Mouse (Mus musculus): ENCODE results near the gene Cd3eap. TPM values are rescaled to one million over a fixed set of nuclear protein-coding genes. Genes with fewer than 3 reads are reported as not detected.
A peak's percentile ranks its signal among the peaks of the same experiment; 100 is the strongest.

The Cd3eap gene
- polyA plus RNA-seq, 1 experiment from 2014 or later = 28.0 TPM

GRCm38 (mm10) chr7:19327782-19328181 is 31.5 kb downstream of the Cd3eap start:
- peak overlapping the region; percentile 54; the same call in 1 of the 2 replicates for H3K4me2 ChIP-seq (replicated peaks)
- 0 out of 2 replicates have a peak, but pooled peaks cover 5% of the 10 kb centered on the region for H3K27me3 ChIP-seq
- no peak overlapping the region for H3K27ac ChIP-seq
- H3K9me3 ChIP-seq = no peaks in the 10 kb centered on the region
- peaks cover 16% of the 10 kb centered on the region for H3K4me1 ChIP-seq
- 74% methylated on average over 5 of the region's 5 CpGs for WGBS
- ATAC-seq (ENCODE audit: insufficient number of reproducible peaks, insufficient read depth, low FRiP score, low TSS enrichment) = no peak
- no peak overlapping the region for H3K4me3 ChIP-seq
- H3K9ac ChIP-seq = 0 out of 2 replicates have a peak overlapping the region, but pooled peaks have one; percentile 32
- H3K36me3 ChIP-seq = no peaks in the 10 kb centered on the region

- H3K27ac ChIP-seq = no peak overlapping the region
- peaks cover 16% of the 10 kb centered on the region for H3K4me1 ChIP-seq
- 0 out of 2 replicates have a peak, but pooled peaks cover 10% of the 10 kb centered on the region for H3K27me3 ChIP-seq
- under 1% methylated on average over 22 of the region's 22 CpGs for WGBS
- H3K4me2 ChIP-seq (replicated peaks) = peak overlapping the region; percentile 54
- no peaks in the 10 kb centered on the region for H3K9me3 ChIP-seq
- no peaks in the 10 kb centered on the region for H3K36me3 ChIP-seq
- no peak for ATAC-seq (ENCODE audit: insufficient number of reproducible peaks, insufficient read depth, low FRiP score, low TSS enrichment)
- H3K4me3 ChIP-seq = peak overlapping the region; percentile 33
- 0 out of 2 replicates have a peak overlapping the region, but pooled peaks have one; percentile 32 for H3K9ac ChIP-seq
Observed at GRCm38 (mm10) chr7:19327128-19327527, 32.2 kb downstream of the Cd3eap start.

GRCm38 (mm10) chr7:19326359-19326758 is 32.9 kb downstream of the Cd3eap start:
- H3K9me3 ChIP-seq = no peaks in the 10 kb centered on the region
- H3K27me3 ChIP-seq = peaks cover 14% of the 10 kb centered on the region; the same call in 1 of the 2 replicates
- H3K9ac ChIP-seq = no peak overlapping the region
- no peak overlapping the region for H3K27ac ChIP-seq
- peak overlapping the region; percentile 54 for H3K4me2 ChIP-seq (replicated peaks)
- H3K4me3 ChIP-seq = peak overlapping the region; percentile 33
- WGBS = 2% methylated on average over 20 of the region's 20 CpGs
- H3K4me1 ChIP-seq = peaks cover 16% of the 10 kb centered on the region
- H3K36me3 ChIP-seq = no peaks in the 10 kb centered on the region
- peak; percentile 54; the same call in 1 of the 2 replicates for ATAC-seq (ENCODE audit: insufficient number of reproducible peaks, insufficient read depth, low FRiP score, low TSS enrichment)

- Histone ChIP-seq H3K27ac (no peak overlapping the region), H3K9me3 (no peaks in the 10 kb centered on the region), H3K4me1 (peaks cover 20% of the 10 kb centered on the region), H3K4me3 (no peak overlapping the region), H3K4me2 (replicated peaks) (peak overlapping the region; percentile 54; the same call in 1 of the 2 replicates), H3K36me3 (no peaks in the 10 kb centered on the region), H3K9ac (no peak overlapping the region), H3K27me3 (peaks cover 14% of the 10 kb centered on the region; the same call in 1 of the 2 replicates)
- no peak for ATAC-seq (ENCODE audit: insufficient number of reproducible peaks, insufficient read depth, low FRiP score, low TSS enrichment)
- 70% methylated on average over 21 of the region's 21 CpGs for WGBS
Observed at GRCm38 (mm10) chr7:19325262-19326199, 33.8 kb downstream of the Cd3eap start.

- Histone ChIP-seq H3K27me3 (peaks cover 16% of the 10 kb centered on the region; the same call in 1 of the 2 replicates), H3K9me3 (no peaks in the 10 kb centered on the region), H3K4me3 (no peak overlapping the region), H3K4me2 (replicated peaks) (no peak overlapping the region), H3K9ac (no peak overlapping the region), H3K36me3 (no peaks in the 10 kb centered on the region), H3K27ac (no peak overlapping the region), H3K4me1 (peaks cover 23% of the 10 kb centered on the region)
- no peak for ATAC-seq (ENCODE audit: insufficient number of reproducible peaks, insufficient read depth, low FRiP score, low TSS enrichment)
- WGBS = 86% methylated on average over 11 of the region's 11 CpGs
Observed at GRCm38 (mm10) chr7:19324221-19324620, 35.1 kb downstream of the Cd3eap start.

- ATAC-seq (ENCODE audit: insufficient number of reproducible peaks, insufficient read depth, low FRiP score, low TSS enrichment) = no peak
- peaks cover 31% of the 10 kb centered on the region for H3K27me3 ChIP-seq
- H3K27ac ChIP-seq = no peak overlapping the region
- H3K4me1 ChIP-seq = peaks cover 21% of the 10 kb centered on the region
- no peak overlapping the region for H3K9ac ChIP-seq
- no peak overlapping the region for H3K4me2 ChIP-seq (replicated peaks)
- WGBS = 37% methylated on average over 9 of the region's 9 CpGs
- H3K36me3 ChIP-seq = no peaks in the 10 kb centered on the region
- no peak overlapping the region for H3K4me3 ChIP-seq
- no peaks in the 10 kb centered on the region for H3K9me3 ChIP-seq
Observed at GRCm38 (mm10) chr7:19322489-19322888, 36.8 kb downstream of the Cd3eap start.

GRCm38 (mm10) chr7:19321464-19321863 is 37.8 kb downstream of the Cd3eap start:
- Histone ChIP-seq H3K4me1 (peaks cover 11% of the 10 kb centered on the region), H3K27me3 (peaks cover 39% of the 10 kb centered on the region)
- ATAC-seq (ENCODE audit: insufficient number of reproducible peaks, insufficient read depth, low FRiP score, low TSS enrichment) = no peak

GRCm38 (mm10) chr7:19320637-19321036 is 38.6 kb downstream of the Cd3eap start:
- Histone ChIP-seq H3K27me3 (peaks cover 47% of the 10 kb centered on the region), H3K4me3 (no peak overlapping the region)
- 41% methylated on average over 7 of the region's 7 CpGs for WGBS

More at GRCm38 (mm10) chr7:19321464-19321863, 37.8 kb downstream of the Cd3eap start:
- Histone ChIP-seq H3K9me3 (no peaks in the 10 kb centered on the region), H3K27ac (no peak overlapping the region), H3K36me3 (no peaks in the 10 kb centered on the region), H3K9ac (no peak overlapping the region), H3K4me2 (replicated peaks) (no peak overlapping the region), H3K4me3 (no peak overlapping the region)
- WGBS = 61% methylated on average over 5 of the region's 5 CpGs

GRCm38 (mm10) chr7:19319906-19320305 is 39.4 kb downstream of the Cd3eap start:
- Histone ChIP-seq H3K9ac (peak overlapping the region; percentile 28; the same call in 1 of the 2 replicates), H3K27ac (no peak overlapping the region), H3K4me2 (replicated peaks) (peak overlapping the region; percentile 83), H3K27me3 (peaks cover 47% of the 10 kb centered on the region), H3K4me1 (peaks cover 7% of the 10 kb centered on the region; the same call in 1 of the 2 replicates), H3K9me3 (no peaks in the 10 kb centered on the region), H3K36me3 (no peaks in the 10 kb centered on the region), H3K4me3 (peak overlapping the region; percentile 47)
- under 1% methylated on average over 41 of the region's 41 CpGs for WGBS
- ATAC-seq (ENCODE audit: insufficient number of reproducible peaks, insufficient read depth, low FRiP score, low TSS enrichment) = peak; percentile 87

More at GRCm38 (mm10) chr7:19320637-19321036, 38.6 kb downstream of the Cd3eap start:
- no peak overlapping the region for H3K9ac ChIP-seq
- peak overlapping the region; percentile 83 for H3K4me2 ChIP-seq (replicated peaks)
- no peak overlapping the region for H3K27ac ChIP-seq
- H3K4me1 ChIP-seq = peaks cover 7% of the 10 kb centered on the region; the same call in 1 of the 2 replicates
- no peaks in the 10 kb centered on the region for H3K9me3 ChIP-seq
- no peak for ATAC-seq (ENCODE audit: insufficient number of reproducible peaks, insufficient read depth, low FRiP score, low TSS enrichment)
- no peaks in the 10 kb centered on the region for H3K36me3 ChIP-seq

- Histone ChIP-seq H3K4me3 (peak overlapping the region; percentile 47), H3K36me3 (no peaks in the 10 kb centered on the region), H3K4me1 (peaks cover 7% of the 10 kb centered on the region; the same call in 1 of the 2 replicates), H3K4me2 (replicated peaks) (peak overlapping the region; percentile 83), H3K27me3 (peaks cover 49% of the 10 kb centered on the region), H3K9ac (peak overlapping the region; percentile 28; the same call in 1 of the 2 replicates), H3K9me3 (no peaks in the 10 kb centered on the region), H3K27ac (no peak overlapping the region)
- peak; percentile 58 for ATAC-seq (ENCODE audit: insufficient number of reproducible peaks, insufficient read depth, low FRiP score, low TSS enrichment)
- WGBS = 19% methylated on average over 9 of the region's 9 CpGs
Observed at GRCm38 (mm10) chr7:19319458-19319857, 39.8 kb downstream of the Cd3eap start.

- Histone ChIP-seq H3K9me3 (no peaks in the 10 kb centered on the region), H3K4me3 (no peak overlapping the region), H3K4me1 (peaks cover 7% of the 10 kb centered on the region; the same call in 1 of the 2 replicates), H3K9ac (no peak overlapping the region), H3K27me3 (peaks cover 48% of the 10 kb centered on the region), H3K4me2 (replicated peaks) (no peak overlapping the region), H3K36me3 (no peaks in the 10 kb centered on the region), H3K27ac (no peak overlapping the region)
- ATAC-seq (ENCODE audit: insufficient number of reproducible peaks, insufficient read depth, low FRiP score, low TSS enrichment) = no peak
- 80% methylated on average over 7 of the region's 7 CpGs for WGBS
Observed at GRCm38 (mm10) chr7:19318676-19319075, 40.6 kb downstream of the Cd3eap start.
